Mouse (Mus musculus) midbrain, embryonic 10.5 days (tissue): Measurements from ENCODE around the gene Trim69. TPM values are rescaled to one million over a fixed set of nuclear protein-coding genes. Genes with fewer than 3 reads are reported as not detected.
"Not testable (repeated sequence)": the region's sequence is repeated elsewhere in the genome, so short reads cannot be mapped to it uniquely, and the experiment has no call there.

ENCODE experiments used
- DNase-seq: peaks from one replicate; pipeline ENCODE4 v3.0.0-alpha.2; 2017; ENCODE audit warnings: low spot score
- H3K27ac ChIP-seq: fragments of 300-500 bp; sonication (generic); replicated peaks from 2 replicates; pipeline ENCODE4 v1.5.1; 2016; ENCODE audit warnings: mild to moderate bottlenecking
- H3K27me3 ChIP-seq: fragments of 300-500 bp; sonication (generic); 2 replicates; pipeline ENCODE4 v1.6.1; 2016; ENCODE audit warnings: low read depth, mild to moderate bottlenecking; ENCODE audit not compliant: poor library complexity, severe bottlenecking
- H3K36me3 ChIP-seq: fragments of 300-500 bp; sonication (generic); 2 replicates; pipeline ENCODE4 v1.6.1; 2016; ENCODE audit warnings: mild to moderate bottlenecking, moderate library complexity
- H3K4me1 ChIP-seq: fragments of 300-500 bp; sonication (generic); 2 replicates; pipeline ENCODE4 v1.6.1; 2016
- H3K4me3 ChIP-seq: fragments of 300-500 bp; sonication (generic); 2 replicates; pipeline ENCODE4 v1.5.1; 2016; ENCODE audit warnings: mild to moderate bottlenecking, moderate library complexity
- H3K9me3 ChIP-seq: fragments of 300-500 bp; sonication (generic); replicated peaks from 2 replicates; pipeline ENCODE4 v1.6.1; 2016; ENCODE audit warnings: mild to moderate bottlenecking
- WGBS: fragments of 180-500 bp; shearing (Covaris S2); methylation state at CpG from one replicate; pipeline ENCODE4 v1.1.7; 2016; 5-methylcytosine and 5-hydroxymethylcytosine counted together
- polyA plus RNA-seq: library from polyadenylated mRNA; unstranded; fragments of >200 nt; fragmentation: Nextera tagmentation; extraction: Ambion mirVana; gene quantifications from 2 replicates; pipeline ENCODE4 v1.2.1, GENCODE M21; 2016

Trim69 gene
- polyA plus RNA-seq, 1 experiment from 2014 or later: not detected

- DNase-seq: no peak
- no peaks in the 10 kb centered on the region for H3K9me3 ChIP-seq
- 90% methylated on average over 3 of the region's 3 CpGs for WGBS
Measured at GRCm38 (mm10) chr2:122186751-122187150, 26.3 kb downstream of the Trim69 start.

DNA sequence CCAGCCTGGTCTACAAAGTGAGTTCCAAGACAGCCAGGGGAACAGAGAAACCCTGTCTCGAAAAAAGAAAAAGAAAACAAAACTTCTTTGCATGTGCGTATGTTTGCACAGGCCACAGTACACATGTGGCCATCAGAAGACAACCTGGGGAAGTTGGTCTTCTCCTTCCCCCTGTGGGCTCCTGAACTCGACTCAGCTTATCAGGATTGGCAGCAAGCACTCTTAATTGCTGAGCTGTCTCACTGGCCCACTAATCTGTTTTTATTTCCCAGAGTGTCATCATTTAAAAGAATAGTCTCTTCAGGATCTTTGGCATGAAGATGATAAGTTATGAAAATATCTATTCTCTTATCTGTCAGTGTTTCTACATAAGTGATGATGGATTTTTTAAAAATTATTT lies 31.3 kb downstream of the Trim69 start:
- 77% methylated on average over 3 of the region's 3 CpGs for WGBS
- Histone ChIP-seq H3K4me3 (no peak overlapping the region), H3K27me3 (no peaks in the 10 kb centered on the region), H3K27ac (no peak overlapping the region), H3K36me3 (no peaks in the 10 kb centered on the region), H3K9me3 (no peaks in the 10 kb centered on the region), H3K4me1 (no peaks in the 10 kb centered on the region)
- no peak for DNase-seq

More at GRCm38 (mm10) chr2:122186751-122187150, 26.3 kb downstream of the Trim69 start:
- no peak overlapping the region for H3K27ac ChIP-seq
- H3K36me3 ChIP-seq: no peaks in the 10 kb centered on the region
- H3K4me1 ChIP-seq: no peaks in the 10 kb centered on the region
- H3K4me3 ChIP-seq: no peak overlapping the region
- H3K27me3 ChIP-seq: no peaks in the 10 kb centered on the region

- no peak for DNase-seq
- Histone ChIP-seq H3K9me3 (no peaks in the 10 kb centered on the region), H3K4me1 (no peaks in the 10 kb centered on the region), H3K27ac (no peak overlapping the region), H3K27me3 (no peaks in the 10 kb centered on the region), H3K4me3 (no peak overlapping the region), H3K36me3 (no peaks in the 10 kb centered on the region)
- 67% methylated on average over 1 of the region's 1 CpGs for WGBS
Measured at GRCm38 (mm10) chr2:122194509-122194929, 34.0 kb downstream of the Trim69 start.

- no peak for DNase-seq
Measured at GRCm38 (mm10) chr2:122201501-122201900, 41.0 kb downstream of the Trim69 start.

DNA sequence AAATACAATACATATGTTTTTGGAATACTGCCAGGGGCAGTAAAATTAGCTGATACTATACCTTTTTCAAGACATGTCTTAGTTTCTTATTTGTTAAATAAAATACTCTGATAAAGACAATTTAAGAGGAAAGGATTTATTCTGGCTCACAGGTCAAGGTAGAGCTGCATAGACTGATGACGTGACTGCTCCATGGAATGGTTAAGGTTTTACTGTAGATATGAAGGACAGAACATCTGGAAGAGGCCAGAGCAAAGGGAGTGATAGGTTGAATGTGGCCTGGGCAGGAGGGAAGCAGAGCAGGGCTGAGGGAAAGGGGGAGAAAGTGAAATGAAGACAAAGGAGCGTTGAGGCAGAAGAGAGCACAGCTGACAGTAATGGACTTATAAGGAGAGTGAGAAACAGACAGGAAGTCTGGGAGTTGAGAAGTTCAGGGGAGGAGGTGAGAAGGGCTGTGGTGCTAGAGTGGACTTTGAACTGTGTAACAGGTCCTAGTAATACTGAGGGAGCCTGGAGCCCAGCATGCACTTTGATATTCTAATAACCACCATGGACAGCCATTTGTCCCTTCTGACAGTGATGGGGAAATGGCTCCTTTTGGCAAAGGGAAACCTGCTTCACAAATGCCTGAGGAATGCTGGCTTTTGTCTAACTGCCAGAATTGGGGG lies 46.1 kb downstream of the Trim69 start:
- no peak overlapping the region for H3K27ac ChIP-seq
- no peaks in the 10 kb centered on the region for H3K27me3 ChIP-seq
- no peak overlapping the region for H3K4me3 ChIP-seq
- no peaks in the 10 kb centered on the region for H3K36me3 ChIP-seq
- DNase-seq: no peak
- no peaks in the 10 kb centered on the region for H3K9me3 ChIP-seq
- peaks cover 10% of the 10 kb centered on the region; the same call in 1 of the 2 replicates for H3K4me1 ChIP-seq
- 72% methylated on average over 2 of the region's 2 CpGs for WGBS

More at GRCm38 (mm10) chr2:122201501-122201900, 41.0 kb downstream of the Trim69 start:
- Histone ChIP-seq H3K27me3 (no peaks in the 10 kb centered on the region), H3K4me3 (no peak overlapping the region), H3K36me3 (no peaks in the 10 kb centered on the region), H3K4me1 (no peaks in the 10 kb centered on the region), H3K9me3 (no peaks in the 10 kb centered on the region), H3K27ac (no peak overlapping the region)
- WGBS: 90% methylated on average over 1 of the region's 1 CpGs

GRCm38 (mm10) chr2:122210534-122211228 lies 50.2 kb downstream of the Trim69 start:
- H3K36me3 ChIP-seq: no peaks in the 10 kb centered on the region
- H3K27me3 ChIP-seq: peaks cover 6% of the 10 kb centered on the region; the same call in 1 of the 2 replicates
- 43% methylated on average over 3 of the region's 3 CpGs for WGBS
- no peak overlapping the region for H3K27ac ChIP-seq
- DNase-seq: peak; percentile 43
- peaks cover 10% of the 10 kb centered on the region; the same call in 1 of the 2 replicates for H3K4me1 ChIP-seq
- H3K4me3 ChIP-seq: no peak overlapping the region
- H3K9me3 ChIP-seq: no peaks in the 10 kb centered on the region

GRCm38 (mm10) chr2:122217075-122217474 lies 56.6 kb downstream of the Trim69 start:
- not testable (repeated sequence) for H3K27me3 ChIP-seq, H3K4me1 ChIP-seq, H3K4me3 ChIP-seq, H3K9me3 ChIP-seq, DNase-seq, H3K36me3 ChIP-seq, H3K27ac ChIP-seq
- WGBS: 96% methylated on average over 4 of the region's 4 CpGs

DNA sequence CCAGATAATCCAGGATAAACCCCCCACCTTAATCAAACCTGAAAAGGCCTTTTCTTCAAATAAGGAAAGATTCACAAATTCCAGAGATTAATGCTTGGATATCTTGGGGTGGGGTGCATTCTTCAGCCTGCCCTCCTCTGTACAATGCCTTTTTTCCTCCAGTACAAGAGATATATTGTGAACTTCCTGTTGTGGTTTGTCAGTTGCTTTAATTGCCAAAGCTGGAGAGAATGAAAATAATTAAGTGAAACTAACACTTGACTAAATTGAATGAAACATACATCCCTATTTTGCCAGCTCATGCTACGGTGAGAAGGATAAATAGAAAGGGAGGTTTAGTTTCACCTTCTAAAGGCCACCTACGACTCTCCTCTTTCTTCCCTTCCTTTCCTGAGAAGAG lies 57.7 kb downstream of the Trim69 start:
- Histone ChIP-seq H3K4me1 (no peaks in the 10 kb centered on the region), H3K27ac (no peak overlapping the region), H3K9me3 (no peaks in the 10 kb centered on the region), H3K27me3 (0 out of 2 replicates have a peak, but pooled peaks cover 2% of the 10 kb centered on the region), H3K36me3 (no peaks in the 10 kb centered on the region), H3K4me3 (no peak overlapping the region)
- WGBS: 76% methylated on average over 2 of the region's 2 CpGs
- DNase-seq: no peak

- no peaks in the 10 kb centered on the region for H3K27me3 ChIP-seq
- 82% methylated on average over 4 of the region's 4 CpGs for WGBS
- H3K9me3 ChIP-seq: no peaks in the 10 kb centered on the region
- no peak overlapping the region for H3K27ac ChIP-seq
- H3K36me3 ChIP-seq: no peaks in the 10 kb centered on the region
- H3K4me1 ChIP-seq: no peaks in the 10 kb centered on the region
- no peak for DNase-seq
- no peak overlapping the region for H3K4me3 ChIP-seq
Measured at GRCm38 (mm10) chr2:122221378-122221777, 60.9 kb downstream of the Trim69 start.

GRCm38 (mm10) chr2:122221798-122222197 lies 61.3 kb downstream of the Trim69 start:
- Histone ChIP-seq H3K4me3 (no peak overlapping the region), H3K27ac (no peak overlapping the region), H3K36me3 (no peaks in the 10 kb centered on the region), H3K4me1 (no peaks in the 10 kb centered on the region), H3K9me3 (no peaks in the 10 kb centered on the region), H3K27me3 (no peaks in the 10 kb centered on the region)
- WGBS: 70% methylated on average over 5 of the region's 5 CpGs
- DNase-seq: no peak

DNA sequence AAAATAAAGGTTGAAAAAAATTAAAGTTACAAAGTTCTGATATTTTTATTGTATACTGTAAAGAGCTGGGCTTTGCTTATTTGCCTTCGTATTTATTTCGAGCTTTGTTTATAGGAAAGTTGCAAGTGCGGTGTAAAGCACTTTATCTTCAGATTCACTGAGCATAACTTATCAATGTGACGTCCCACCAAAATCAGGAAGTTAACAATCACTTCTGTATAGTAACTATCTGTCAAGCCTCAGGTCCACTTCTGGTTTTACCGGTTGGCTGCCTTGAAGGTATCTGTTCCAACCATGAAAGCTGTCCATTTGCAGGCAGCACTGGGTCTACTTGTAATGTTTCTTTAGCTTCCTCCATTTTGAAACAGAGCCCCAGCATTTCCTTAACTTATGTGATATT lies 61.8 kb downstream of the Trim69 start:
- no peaks in the 10 kb centered on the region for H3K36me3 ChIP-seq
- no peaks in the 10 kb centered on the region for H3K27me3 ChIP-seq
- no peaks in the 10 kb centered on the region for H3K4me1 ChIP-seq
- 94% methylated on average over 5 of the region's 5 CpGs for WGBS
- H3K27ac ChIP-seq: no peak overlapping the region
- H3K4me3 ChIP-seq: no peak overlapping the region
- no peak for DNase-seq
- H3K9me3 ChIP-seq: no peaks in the 10 kb centered on the region

- no peak overlapping the region for H3K4me3 ChIP-seq
Measured at GRCm38 (mm10) chr2:122223654-122224053, 63.2 kb downstream of the Trim69 start.

More at GRCm38 (mm10) chr2:122223654-122224053, 63.2 kb downstream of the Trim69 start:
- no peaks in the 10 kb centered on the region for H3K36me3 ChIP-seq
- no peaks in the 10 kb centered on the region for H3K27me3 ChIP-seq
- H3K27ac ChIP-seq: no peak overlapping the region
- no peaks in the 10 kb centered on the region for H3K4me1 ChIP-seq
- H3K9me3 ChIP-seq: no peaks in the 10 kb centered on the region
- DNase-seq: no peak
